Mouse (Mus musculus) lung, adult 2 months (tissue): ENCODE data around the gene Pck1. TPM values are rescaled to one million over a fixed set of nuclear protein-coding genes. Genes with fewer than 3 reads are reported as not detected.

Experiments used
- DNase-seq: peaks from one replicate; pipeline ENCODE4 v3.0.0; 2022
- H3K4me1 ChIP-seq: fragments of 200-500 bp; 2 replicates; pipeline ENCODE4 v1.6.1; 2011; ENCODE audit warnings: low read length; ENCODE audit not compliant: control insufficient read depth, insufficient read depth
- H3K4me3 ChIP-seq: fragments of 200-500 bp; replicated peaks from 2 replicates; pipeline ENCODE3; 2011; ENCODE audit warnings: low read depth, mild to moderate bottlenecking, control low read depth, low read length; ENCODE audit errors: extremely low read depth
- CTCF ChIP-seq: fragments of 200-500 bp; IDR thresholded peaks from 2 replicates; pipeline ENCODE4 v1.5.1; 2011; ENCODE audit warnings: mild to moderate bottlenecking, low read length, control low read depth; ENCODE audit not compliant: insufficient read depth
- POLR2A ChIP-seq: fragments of 200-500 bp; IDR thresholded peaks from 2 replicates; pipeline ENCODE4 v1.6.1; 2011; ENCODE audit warnings: low read depth, mild to moderate bottlenecking, control low read depth, low read length, borderline replicate concordance; ENCODE audit errors: extremely low read depth
- WGBS: fragments of 180-500 bp; shearing (Covaris S2); methylation state at CpG from one replicate; pipeline ENCODE4 v1.1.7; 2018; 5-methylcytosine and 5-hydroxymethylcytosine counted together
- polyA plus RNA-seq: library from polyadenylated mRNA; depleted of rRNA; stranded (reverse); fragments of >200 nt; gene quantifications from 2 replicates; pipeline ENCODE4 v1.2.3, GENCODE M21; 2012

Gene Pck1
- polyA plus RNA-seq, 1 experiment: 7.9 TPM

DNA sequence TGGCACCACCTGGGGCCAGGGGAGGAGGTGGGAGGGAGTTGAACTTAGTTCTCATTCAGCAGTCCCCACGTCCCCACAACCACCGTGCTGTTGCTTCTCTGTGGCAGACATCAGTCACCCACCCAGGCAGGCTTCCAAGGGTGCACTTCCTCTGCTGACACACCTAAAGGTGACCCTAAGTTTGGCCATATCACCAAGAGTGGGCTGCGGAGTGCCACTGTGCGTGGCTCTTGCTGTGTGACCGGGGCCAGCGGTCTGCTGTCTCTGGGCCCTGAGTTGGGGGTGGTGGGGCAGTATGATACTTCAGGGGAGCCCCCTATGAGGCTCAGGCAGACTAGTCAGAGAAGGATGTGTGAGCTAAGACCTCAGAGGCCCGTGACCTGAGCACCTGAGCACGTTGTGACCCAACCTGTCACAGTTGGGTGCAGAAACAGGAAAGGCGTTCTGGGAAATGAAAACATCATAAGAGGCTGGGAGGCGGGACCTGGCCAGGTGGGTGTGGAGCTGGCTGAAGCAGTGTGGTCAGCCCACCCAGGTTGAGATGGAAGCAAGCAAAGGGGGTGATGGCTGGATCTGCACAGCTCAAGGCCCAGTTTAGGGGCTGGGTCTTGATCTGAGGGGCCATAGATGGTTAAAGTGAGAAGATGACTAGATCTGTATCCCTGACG is 28.0 kb downstream of the Pck1 start:
- Histone ChIP-seq H3K4me1 (no peaks in the 10 kb centered on the region), H3K4me3 (no peak overlapping the region)
- WGBS: 71% methylated on average over 11 of the region's 11 CpGs
- DNase-seq: no peak
- TF ChIP-seq CTCF (no peak), POLR2A (no peak)

DNA sequence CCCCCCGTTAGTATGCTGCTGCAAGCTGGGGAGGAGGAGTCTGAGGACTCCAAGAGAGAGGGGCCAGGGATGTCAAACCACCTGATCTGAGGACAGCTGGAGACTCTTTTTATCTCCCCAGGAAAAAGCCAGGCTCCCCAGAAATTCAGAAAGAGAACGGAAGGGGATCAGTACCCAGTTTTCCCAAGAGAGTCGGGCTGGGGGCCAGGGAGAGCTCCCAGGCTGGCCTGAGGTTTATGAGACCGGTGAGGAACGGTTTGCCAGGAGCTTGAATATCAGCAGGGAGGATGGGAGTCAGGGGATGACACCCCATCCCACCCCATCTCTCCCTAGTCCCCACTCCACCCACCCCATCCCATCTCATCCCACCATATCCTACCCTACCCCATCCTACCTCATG is 28.6 kb downstream of the Pck1 start:
- 56% methylated on average over 5 of the region's 5 CpGs for WGBS
- no peak for TF ChIP-seq CTCF
- TF ChIP-seq POLR2A: no peak
- no peak for DNase-seq
- H3K4me1 ChIP-seq: no peaks in the 10 kb centered on the region
- no peak overlapping the region for H3K4me3 ChIP-seq

DNA sequence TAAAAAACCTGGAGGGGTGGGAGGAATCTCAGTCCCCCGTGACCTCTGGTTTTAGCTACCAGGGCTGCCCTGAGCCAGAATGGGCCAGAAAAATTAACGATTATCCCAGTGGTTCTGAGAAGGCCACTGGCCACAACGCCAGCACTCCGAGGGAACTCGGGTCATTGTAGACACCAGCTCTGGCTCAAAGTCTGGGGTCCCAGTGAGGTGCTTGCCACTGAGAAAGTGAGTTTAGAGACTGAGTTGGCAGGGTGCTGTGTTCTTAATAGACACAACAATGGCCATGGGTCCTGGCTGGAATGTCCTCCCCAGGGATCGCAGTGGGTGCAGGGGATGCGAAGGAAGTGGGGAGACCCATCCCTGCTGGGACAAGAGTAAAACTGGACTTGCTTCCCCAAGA is 29.1 kb downstream of the Pck1 start:
- no peak for DNase-seq
- WGBS: 84% methylated on average over 7 of the region's 7 CpGs
- H3K4me3 ChIP-seq: no peak overlapping the region
- H3K4me1 ChIP-seq: no peaks in the 10 kb centered on the region
- no peak for TF ChIP-seq CTCF
- TF ChIP-seq POLR2A: no peak

DNA sequence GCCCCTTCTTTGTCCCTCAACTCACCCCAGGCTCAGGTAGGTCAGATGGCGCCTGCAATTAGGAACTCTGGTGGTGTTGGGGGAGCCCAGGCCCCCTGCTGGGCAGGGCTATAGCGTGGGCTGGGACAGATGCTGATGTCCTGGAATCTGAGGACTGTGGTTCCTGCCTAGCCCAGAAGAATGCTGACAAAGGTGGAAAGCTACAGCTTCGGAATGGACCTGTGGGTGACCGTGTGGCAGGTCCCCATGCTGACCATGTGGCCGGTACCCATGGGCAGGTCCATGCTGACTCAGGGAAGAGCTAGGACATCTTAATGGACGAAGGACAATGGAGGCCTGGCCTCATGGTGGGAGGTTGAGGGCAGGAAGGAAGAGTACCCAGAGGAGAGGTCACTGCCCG is 29.9 kb downstream of the Pck1 start:
- H3K4me1 ChIP-seq: no peaks in the 10 kb centered on the region
- no peak for DNase-seq
- 73% methylated on average over 7 of the region's 7 CpGs for WGBS
- TF ChIP-seq POLR2A (no peak), CTCF (no peak)
- H3K4me3 ChIP-seq: no peak overlapping the region

DNA sequence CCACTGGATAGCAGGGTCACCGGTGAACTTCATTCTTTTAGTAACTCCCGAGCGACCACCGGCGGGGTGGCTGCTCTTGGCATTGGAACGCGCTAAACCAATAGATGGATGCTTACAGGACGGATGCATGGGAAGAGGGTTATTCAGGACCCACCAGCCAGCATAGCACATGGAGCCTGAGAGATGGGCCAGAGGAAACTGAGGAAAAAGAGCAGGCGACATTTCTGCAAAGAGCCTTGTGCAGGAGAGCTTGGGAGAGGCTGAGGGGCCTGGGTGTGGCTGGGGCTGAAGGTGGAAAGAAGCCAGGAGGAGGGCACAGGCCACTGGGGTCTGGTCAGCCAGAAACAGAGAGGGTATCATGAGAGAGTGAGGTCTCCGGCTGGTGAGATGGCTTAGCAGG is 30.5 kb downstream of the Pck1 start:
- WGBS: 92% methylated on average over 10 of the region's 10 CpGs
- no peaks in the 10 kb centered on the region for H3K4me1 ChIP-seq

DNA sequence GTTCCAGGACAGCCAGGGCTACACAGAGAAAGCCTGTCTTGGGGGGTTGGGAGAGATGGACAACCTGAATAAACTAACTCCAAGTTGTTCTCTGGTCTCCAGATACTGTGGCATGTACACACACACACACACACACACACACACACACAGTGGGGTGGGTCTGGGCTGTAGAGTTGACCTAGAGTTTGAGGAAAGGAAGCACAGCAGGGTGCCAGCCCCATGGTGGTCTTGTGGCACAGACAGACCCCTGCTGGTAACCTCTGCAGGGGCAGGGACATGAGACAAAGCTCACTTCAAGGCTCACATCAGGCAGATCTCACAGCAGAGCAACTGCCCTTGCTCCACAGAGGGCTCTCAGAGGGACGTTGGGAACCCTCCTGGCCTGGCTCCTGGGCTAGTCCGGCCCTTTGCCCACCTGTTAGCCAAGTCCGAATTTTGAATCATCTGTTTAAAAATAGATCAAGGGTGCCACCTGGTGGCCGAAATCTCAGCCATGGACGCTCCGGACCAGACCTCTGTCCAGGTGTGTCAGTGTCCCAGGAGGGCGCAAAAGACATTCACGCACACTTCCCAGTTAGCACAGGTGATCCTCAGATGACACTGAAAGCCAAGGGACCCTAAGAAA is 31.1 kb downstream of the Pck1 start:
- TF ChIP-seq CTCF (peak; percentile 63), POLR2A (no peak)

More for the DNA sequence above, 30.5 kb downstream of the Pck1 start:
- DNase-seq: no peak
- no peak overlapping the region for H3K4me3 ChIP-seq
- TF ChIP-seq POLR2A: no peak
- TF ChIP-seq CTCF: no peak

DNA sequence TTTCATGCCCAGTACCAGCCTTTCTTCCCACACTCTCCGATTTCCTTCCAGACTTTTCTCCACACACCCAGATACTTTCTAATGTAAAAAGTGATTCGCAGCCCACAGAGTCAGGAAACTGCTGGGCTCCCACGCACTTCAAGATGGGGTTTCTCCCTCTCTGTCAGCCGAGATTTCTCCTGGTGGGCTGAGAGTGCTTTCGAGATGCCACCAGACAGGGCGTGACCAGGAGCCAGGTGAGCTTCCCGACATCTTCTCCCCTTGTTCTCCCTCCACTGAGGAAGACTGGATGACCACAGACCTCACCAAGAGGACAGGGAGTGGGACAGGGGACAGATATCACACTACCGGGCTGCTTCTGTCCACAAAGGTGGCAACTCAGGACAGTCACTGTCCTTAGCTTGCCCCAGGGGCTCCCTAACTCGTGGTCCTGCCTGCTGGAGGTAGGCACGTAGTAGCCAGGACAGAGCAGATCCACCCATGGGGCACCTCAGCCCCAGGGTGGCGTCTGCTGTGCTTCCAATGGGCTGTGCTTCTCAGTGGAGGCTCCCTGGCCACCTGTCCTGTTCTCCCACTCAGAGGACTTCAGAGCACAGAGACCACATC is 31.7 kb downstream of the Pck1 start:
- 49% methylated on average over 11 of the region's 11 CpGs for WGBS
- TF ChIP-seq CTCF: no peak
- no peak for TF ChIP-seq POLR2A
- Histone ChIP-seq H3K4me3 (no peak overlapping the region), H3K4me1 (no peaks in the 10 kb centered on the region)
- DNase-seq: no peak

More for the DNA sequence above, 31.1 kb downstream of the Pck1 start:
- H3K4me1 ChIP-seq: no peaks in the 10 kb centered on the region
- DNase-seq: peak; percentile 69
- WGBS: 2% methylated on average over 8 of the region's 8 CpGs
- no peak overlapping the region for H3K4me3 ChIP-seq

DNA sequence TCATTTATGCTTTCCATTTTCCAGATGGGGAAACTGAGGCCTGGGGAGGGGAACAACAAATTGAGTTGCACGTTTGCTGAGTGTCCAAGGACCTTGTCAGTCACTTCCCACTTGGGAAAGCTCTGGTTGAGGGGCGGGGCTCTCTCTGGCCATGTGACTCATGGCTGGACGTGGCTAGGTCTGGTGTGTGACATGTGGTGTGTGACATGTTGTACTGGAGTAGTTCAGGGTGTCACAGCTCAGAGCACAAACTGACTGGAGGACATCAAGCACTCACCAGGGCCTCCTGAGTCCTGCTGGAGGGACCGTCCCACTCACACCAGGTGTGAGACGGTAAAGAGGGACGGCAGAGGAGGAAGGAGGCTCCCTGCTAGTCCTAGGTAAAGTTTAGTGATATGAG is 32.4 kb downstream of the Pck1 start:
- TF ChIP-seq POLR2A (no peak), CTCF (no peak)
- 50% methylated on average over 6 of the region's 6 CpGs for WGBS
- H3K4me3 ChIP-seq: no peak overlapping the region
- no peak for DNase-seq
- no peaks in the 10 kb centered on the region for H3K4me1 ChIP-seq

DNA sequence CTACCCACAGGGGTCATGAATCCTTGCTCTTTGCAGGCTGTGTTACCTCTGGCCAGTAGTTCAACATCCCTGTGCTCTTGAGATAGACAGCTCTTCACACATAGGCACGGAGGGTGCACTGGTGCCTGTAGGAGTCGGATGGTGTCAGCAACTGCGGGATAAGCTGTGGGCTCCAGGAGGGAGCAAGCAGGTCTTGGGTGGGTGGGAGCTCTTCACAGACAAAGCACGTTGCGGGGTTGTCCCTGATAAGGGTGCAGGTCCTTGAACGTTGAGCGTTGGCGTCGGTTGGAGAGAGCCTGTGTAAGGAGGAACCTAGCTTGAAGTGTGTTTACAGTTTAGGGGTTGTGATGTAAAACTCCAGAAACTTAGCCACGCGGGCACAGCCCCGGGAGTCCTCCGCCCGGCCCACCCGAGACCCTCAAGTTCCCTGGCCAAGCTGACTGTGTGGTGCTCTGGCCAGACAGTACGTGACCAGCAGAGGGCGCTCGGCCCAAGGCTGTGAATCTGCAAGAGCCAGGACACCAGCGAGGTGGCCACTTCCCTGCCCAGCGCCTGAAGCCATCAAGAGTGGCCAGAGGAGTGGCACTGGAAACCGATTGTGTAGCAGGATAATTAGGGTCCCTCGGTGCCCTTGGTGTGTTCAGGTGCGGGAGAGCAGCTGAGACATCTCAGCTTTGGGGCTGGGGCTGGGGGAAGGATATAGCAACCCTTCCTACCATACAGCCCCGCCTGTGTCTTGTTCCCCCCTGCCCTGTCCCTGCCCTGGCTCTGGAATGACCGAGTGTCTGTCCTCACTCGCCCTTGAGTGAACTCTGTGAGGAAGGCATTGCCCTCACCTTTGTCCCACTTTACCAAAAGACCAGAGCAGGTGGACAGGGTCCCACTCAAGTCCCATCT is 33.4 kb downstream of the Pck1 start:
- TF ChIP-seq POLR2A: no peak
- peak; percentile 88 for TF ChIP-seq CTCF
- WGBS: 25% methylated on average over 26 of the region's 26 CpGs

More for the DNA sequence above, 33.4 kb downstream of the Pck1 start:
- Histone ChIP-seq H3K4me3 (no peak overlapping the region), H3K4me1 (no peaks in the 10 kb centered on the region)
- DNase-seq: peak; percentile 86
